Mouse (Mus musculus) ES-Bruce4 (cell line): ENCODE data around the gene Dchs1. TPM values are rescaled to one million over a fixed set of nuclear protein-coding genes. Genes with fewer than 3 reads are reported as not detected.

ENCODE experiments used
- H3K27ac ChIP-seq: 2 replicates; pipeline ENCODE4 v1.5.1; 2012; ENCODE audit warnings: low read length, inconsistent platforms; ENCODE audit not compliant: insufficient read depth
- H3K27me3 ChIP-seq: 2 replicates; pipeline ENCODE4 v1.6.1; 2012; ENCODE audit warnings: mild to moderate bottlenecking, low read length, inconsistent platforms; ENCODE audit not compliant: control insufficient read depth, poor library complexity, insufficient read depth, severe bottlenecking
- H3K36me3 ChIP-seq: 2 replicates; pipeline ENCODE4 v1.6.1; 2012; ENCODE audit warnings: inconsistent platforms, mild to moderate bottlenecking, low read length, moderate library complexity; ENCODE audit not compliant: control insufficient read depth, poor library complexity, insufficient read depth, severe bottlenecking
- H3K4me1 ChIP-seq: one replicate; pipeline ENCODE4 v1.8.1; 2011; ENCODE audit warnings: low read length; ENCODE audit not compliant: control insufficient read depth, insufficient read depth
- H3K4me3 ChIP-seq: 2 replicates; pipeline ENCODE4 v1.5.1; 2011; ENCODE audit warnings: low read depth, mild to moderate bottlenecking, low read length
- H3K9ac ChIP-seq: 2 replicates; pipeline ENCODE4 v1.6.1; 2012; ENCODE audit warnings: low read depth, mild to moderate bottlenecking, inconsistent platforms; ENCODE audit not compliant: poor library complexity, severe bottlenecking
- H3K9me3 ChIP-seq: replicated peaks from 2 replicates; pipeline ENCODE4 v1.6.1; 2012; ENCODE audit warnings: mild to moderate bottlenecking, low read length, inconsistent platforms; ENCODE audit not compliant: control insufficient read depth, poor library complexity, insufficient read depth, severe bottlenecking
- CTCF ChIP-seq: IDR thresholded peaks from one replicate; pipeline ENCODE4 v1.8.1; 2011; ENCODE audit warnings: low read depth, low read length
- EP300 ChIP-seq: IDR thresholded peaks from 2 replicates; pipeline ENCODE4 v1.6.1; 2011; ENCODE audit warnings: low read depth, low read length; ENCODE audit not compliant: insufficient read depth
- POLR2A ChIP-seq: IDR thresholded peaks from one replicate; pipeline ENCODE4 v1.8.1; 2011; ENCODE audit warnings: low read length; ENCODE audit not compliant: insufficient read depth
- polyA plus RNA-seq: library from polyadenylated mRNA; stranded (reverse); fragments of >200 nt; gene quantifications from 2 replicates; pipeline ENCODE4 v1.2.4, GENCODE M21; 2011; ENCODE audit warnings: low read depth; ENCODE audit not compliant: missing spikeins, insufficient read depth, insufficient read length

Gene Dchs1
- polyA plus RNA-seq, 1 experiment, result 0.37 TPM

DNA sequence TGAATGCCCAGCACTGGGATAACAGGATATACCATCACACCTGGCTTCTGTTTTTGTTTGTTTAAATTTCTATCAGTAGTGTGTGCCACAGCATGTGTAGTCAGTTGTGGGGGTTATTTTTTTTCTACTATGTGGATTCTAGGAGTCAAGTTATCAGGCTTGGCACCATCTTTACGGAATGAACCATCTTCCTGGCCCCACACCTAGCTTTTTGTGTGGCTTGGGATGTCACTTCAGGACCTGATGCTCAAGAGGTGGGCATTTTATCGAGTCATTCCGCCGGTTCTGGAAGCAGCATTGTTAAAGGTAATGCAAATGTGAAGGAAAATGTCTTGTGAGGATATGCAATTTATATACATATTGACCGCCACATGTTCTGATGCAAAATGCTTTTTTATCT lies 18.7 kb upstream of the Dchs1 start:
- H3K27ac ChIP-seq, result no peak overlapping the region
- H3K9me3 ChIP-seq, result no peaks in the 10 kb centered on the region
- H3K4me1 ChIP-seq, result no peaks in the 10 kb centered on the region
- H3K9ac ChIP-seq, result no peak overlapping the region
- TF ChIP-seq CTCF (no peak), POLR2A (no peak), EP300 (no peak)
- peaks cover 15% of the 10 kb centered on the region for H3K36me3 ChIP-seq
- H3K4me3 ChIP-seq, result no peak overlapping the region
- no peaks in the 10 kb centered on the region for H3K27me3 ChIP-seq

- no peaks in the 10 kb centered on the region for H3K9me3 ChIP-seq
- no peak overlapping the region for H3K4me3 ChIP-seq
- peaks cover 4% of the 10 kb centered on the region; the same call in 1 of the 2 replicates for H3K36me3 ChIP-seq
- H3K27ac ChIP-seq, result no peak overlapping the region
- H3K9ac ChIP-seq, result no peak overlapping the region
- no peak for TF ChIP-seq CTCF
- TF ChIP-seq EP300, result no peak
- TF ChIP-seq POLR2A, result no peak
- no peaks in the 10 kb centered on the region for H3K27me3 ChIP-seq
- no peaks in the 10 kb centered on the region for H3K4me1 ChIP-seq
These were observed 16.0 kb upstream of the Dchs1 start for GRCm38 (mm10) chr7:105803428-105803827.

DNA sequence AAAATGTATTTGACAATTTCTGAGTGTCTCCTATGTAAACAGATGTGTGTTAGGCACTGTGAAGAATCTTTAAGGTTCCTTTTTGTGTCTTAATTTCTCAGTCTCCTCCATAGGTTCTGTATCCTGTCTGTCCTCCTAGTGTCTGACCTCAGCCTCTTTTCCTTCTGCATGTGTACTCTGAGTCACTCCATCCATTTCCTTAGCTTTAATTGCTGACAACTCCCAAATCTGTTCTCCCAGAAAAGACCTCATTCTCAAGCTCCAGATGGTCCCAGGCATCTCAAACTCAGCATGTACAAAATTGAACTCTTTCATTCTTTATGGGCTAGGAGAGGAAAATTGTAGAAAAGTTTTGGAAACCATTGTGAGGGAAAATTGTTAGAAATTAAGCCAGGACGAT lies 15.3 kb upstream of the Dchs1 start:
- no peak overlapping the region for H3K27ac ChIP-seq
- H3K4me3 ChIP-seq, result no peak overlapping the region
- H3K36me3 ChIP-seq, result no peaks in the 10 kb centered on the region
- H3K9ac ChIP-seq, result no peak overlapping the region
- TF ChIP-seq POLR2A, result no peak
- TF ChIP-seq EP300, result no peak
- TF ChIP-seq CTCF, result no peak
- H3K9me3 ChIP-seq, result no peaks in the 10 kb centered on the region
- no peaks in the 10 kb centered on the region for H3K27me3 ChIP-seq
- H3K4me1 ChIP-seq, result no peaks in the 10 kb centered on the region

- no peak overlapping the region for H3K9ac ChIP-seq
- H3K27me3 ChIP-seq, result no peaks in the 10 kb centered on the region
- no peaks in the 10 kb centered on the region for H3K4me1 ChIP-seq
- H3K36me3 ChIP-seq, result no peaks in the 10 kb centered on the region
- TF ChIP-seq POLR2A (no peak), CTCF (no peak), EP300 (no peak)
- H3K9me3 ChIP-seq, result no peaks in the 10 kb centered on the region
- no peak overlapping the region for H3K27ac ChIP-seq
- H3K4me3 ChIP-seq, result no peak overlapping the region
These were observed 14.9 kb upstream of the Dchs1 start for GRCm38 (mm10) chr7:105802312-105802711.

- no peak overlapping the region for H3K9ac ChIP-seq
- H3K27ac ChIP-seq, result no peak overlapping the region
- no peak overlapping the region for H3K4me3 ChIP-seq
- H3K27me3 ChIP-seq, result no peaks in the 10 kb centered on the region
- TF ChIP-seq POLR2A (no peak), CTCF (no peak), EP300 (no peak)
- H3K4me1 ChIP-seq, result no peaks in the 10 kb centered on the region
- H3K9me3 ChIP-seq, result no peaks in the 10 kb centered on the region
- no peaks in the 10 kb centered on the region for H3K36me3 ChIP-seq
These were observed 9.5 kb upstream of the Dchs1 start for GRCm38 (mm10) chr7:105796972-105797371.

GRCm38 (mm10) chr7:105795759-105796366 lies 8.4 kb upstream of the Dchs1 start:
- no peak overlapping the region for H3K9ac ChIP-seq

More at GRCm38 (mm10) chr7:105795759-105796366, 8.4 kb upstream of the Dchs1 start:
- Histone ChIP-seq H3K4me1 (no peaks in the 10 kb centered on the region), H3K27me3 (no peaks in the 10 kb centered on the region), H3K9me3 (0 out of 2 replicates have a peak, but pooled peaks cover 4% of the 10 kb centered on the region), H3K4me3 (no peak overlapping the region), H3K36me3 (no peaks in the 10 kb centered on the region), H3K27ac (no peak overlapping the region)
- TF ChIP-seq POLR2A (no peak), CTCF (no peak), EP300 (no peak)
